Mouse (Mus musculus) embryonic facial prominence, embryonic 14.5 days (tissue): ENCODE data around the gene Cadps. TPM values are rescaled to one million over a fixed set of nuclear protein-coding genes. Genes with fewer than 3 reads are reported as not detected.
A peak's percentile ranks its signal among the peaks of the same experiment; 100 is the strongest.

Source experiments
- ATAC-seq: fragments of 200-750 bp; cut with Nextera tagmentation; 2 replicates; pipeline ENCODE4 v1.8.0; 2017; ENCODE audit warnings: low read depth, moderate number of reproducible peaks, moderate TSS enrichment
- DNase-seq: peaks from one replicate; pipeline ENCODE4 v3.0.0-alpha.2; 2015; ENCODE audit warnings: low spot score
- H3K27ac ChIP-seq: fragments of 300-500 bp; sonication (generic); replicated peaks from 2 replicates; pipeline ENCODE4 v1.5.1; 2014; ENCODE audit warnings: low read depth, mild to moderate bottlenecking, low read length, moderate library complexity
- H3K27me3 ChIP-seq: fragments of 300-500 bp; sonication (generic); replicated peaks from 2 replicates; pipeline ENCODE4 v1.6.1; 2014; ENCODE audit warnings: low read length; ENCODE audit not compliant: control insufficient read depth, insufficient read depth
- H3K36me3 ChIP-seq: fragments of 300-500 bp; sonication (generic); 2 replicates; pipeline ENCODE4 v1.6.1; 2014; ENCODE audit warnings: low read length, mixed read lengths; ENCODE audit not compliant: control insufficient read depth, insufficient read depth
- H3K4me1 ChIP-seq: fragments of 300-500 bp; sonication (generic); 2 replicates; pipeline ENCODE4 v1.6.1; 2014; ENCODE audit warnings: antibody characterized with exemption, low read length; ENCODE audit not compliant: control insufficient read depth, insufficient read depth
- H3K4me2 ChIP-seq: fragments of 300-500 bp; sonication (generic); 2 replicates; pipeline ENCODE4 v1.6.1; 2014; ENCODE audit warnings: low read depth, mild to moderate bottlenecking, low read length, moderate library complexity, mixed read lengths
- H3K4me3 ChIP-seq: fragments of 300-500 bp; sonication (generic); 2 replicates; pipeline ENCODE4 v1.5.1; 2014; ENCODE audit warnings: low read depth, mild to moderate bottlenecking, low read length
- H3K9ac ChIP-seq: fragments of 300-500 bp; sonication (generic); 2 replicates; pipeline ENCODE4 v1.6.1; 2014; ENCODE audit warnings: low read depth, mild to moderate bottlenecking, low read length, moderate library complexity, mixed read lengths
- H3K9me3 ChIP-seq: fragments of 300-500 bp; sonication (generic); 2 replicates; pipeline ENCODE4 v1.6.1; 2016; ENCODE audit warnings: low read length; ENCODE audit not compliant: control insufficient read depth
- WGBS: fragments of 180-500 bp; shearing (Covaris S2); extraction: QIAGEN DNeasy Blood & Tissue Kit; methylation state at CpG from one replicate; pipeline ENCODE4 v1.1.7; 2014; 5-methylcytosine and 5-hydroxymethylcytosine counted together
- polyA plus RNA-seq: library from polyadenylated mRNA; unstranded; fragments of >200 nt; fragmentation: Nextera tagmentation; extraction: Ambion mirVana; gene quantifications from 2 replicates; pipeline ENCODE4 v1.2.1, GENCODE M21; 2014

Gene Cadps
- polyA plus RNA-seq, 1 experiment from 2014 or later = 5.0 TPM

GRCm38 (mm10) chr14:12350271-12350916, 472.5 kb downstream of the Cadps start:
- H3K4me1 ChIP-seq = no peaks in the 10 kb centered on the region
- 8% methylated on average over 16 of the region's 16 CpGs for WGBS
- no peak overlapping the region for H3K9ac ChIP-seq
- no peak overlapping the region for H3K4me3 ChIP-seq
- H3K36me3 ChIP-seq = no peaks in the 10 kb centered on the region
- DNase-seq (no peak), ATAC-seq (no peak)
- H3K4me2 ChIP-seq = no peak overlapping the region
- no peaks in the 10 kb centered on the region for H3K9me3 ChIP-seq
- H3K27me3 ChIP-seq = peaks cover 97% of the 10 kb centered on the region
- no peak overlapping the region for H3K27ac ChIP-seq

GRCm38 (mm10) chr14:12349334-12350090, 473.4 kb downstream of the Cadps start:
- ATAC-seq = no peak
- Histone ChIP-seq H3K9me3 (no peaks in the 10 kb centered on the region), H3K27me3 (peaks cover 100% of the 10 kb centered on the region), H3K27ac (no peak overlapping the region), H3K4me3 (no peak overlapping the region), H3K4me2 (no peak overlapping the region), H3K4me1 (no peaks in the 10 kb centered on the region), H3K36me3 (no peaks in the 10 kb centered on the region), H3K9ac (no peak overlapping the region)
- no peak for DNase-seq
- WGBS = 8% methylated on average over 15 of the region's 15 CpGs

GRCm38 (mm10) chr14:12348089-12348488, 474.8 kb downstream of the Cadps start, which contains the start of gene Fezf2:
Fezf2 (minus strand) TSS chr14:12348189.
- no peaks in the 10 kb centered on the region for H3K36me3 ChIP-seq
- no peak within 1 kb of the TSS for H3K9ac ChIP-seq
- 3% methylated on average over 2 of the region's 2 CpGs for WGBS
- no peak within 1 kb of the TSS for H3K27ac ChIP-seq
- no peaks in the 10 kb centered on the region for H3K9me3 ChIP-seq
- peak within 1 kb of the TSS; percentile 45; the same call in 1 of the 2 replicates for H3K4me2 ChIP-seq
- H3K4me3 ChIP-seq = peak within 1 kb of the TSS; percentile 23; the same call in 1 of the 2 replicates
- H3K4me1 ChIP-seq = no peaks in the 10 kb centered on the region
- H3K27me3 ChIP-seq = peaks cover 100% of the 10 kb centered on the region
- ATAC-seq (no peak), DNase-seq (no peak)

- H3K9me3 ChIP-seq = no peaks in the 10 kb centered on the region
Measured at GRCm38 (mm10) chr14:12346865-12347600, 475.8 kb downstream of the Cadps start.

GRCm38 (mm10) chr14:12346011-12346864, 476.6 kb downstream of the Cadps start:
- Histone ChIP-seq H3K4me1 (no peaks in the 10 kb centered on the region), H3K27me3 (peaks cover 100% of the 10 kb centered on the region), H3K9ac (no peak overlapping the region), H3K36me3 (no peaks in the 10 kb centered on the region), H3K4me2 (peak overlapping the region; percentile 45), H3K27ac (no peak overlapping the region), H3K9me3 (no peaks in the 10 kb centered on the region), H3K4me3 (peak overlapping the region; percentile 23)
- DNase-seq (no peak), ATAC-seq (no peak)
- WGBS = under 1% methylated on average over 41 of the region's 50 CpGs

More at GRCm38 (mm10) chr14:12346865-12347600, 475.8 kb downstream of the Cadps start:
- no peaks in the 10 kb centered on the region for H3K4me1 ChIP-seq
- no peak overlapping the region for H3K9ac ChIP-seq
- H3K4me3 ChIP-seq = peak overlapping the region; percentile 23
- DNase-seq (no peak), ATAC-seq (no peak)
- peak overlapping the region; percentile 45 for H3K4me2 ChIP-seq
- H3K27me3 ChIP-seq = peaks cover 100% of the 10 kb centered on the region
- H3K36me3 ChIP-seq = no peaks in the 10 kb centered on the region
- H3K27ac ChIP-seq = no peak overlapping the region
- WGBS = under 1% methylated on average over 26 of the region's 26 CpGs

- Histone ChIP-seq H3K27me3 (peaks cover 100% of the 10 kb centered on the region), H3K27ac (no peak overlapping the region), H3K9ac (no peak overlapping the region), H3K4me3 (peak overlapping the region; percentile 23), H3K36me3 (no peaks in the 10 kb centered on the region), H3K4me2 (peak overlapping the region; percentile 45), H3K4me1 (no peaks in the 10 kb centered on the region), H3K9me3 (no peaks in the 10 kb centered on the region)
- WGBS = under 1% methylated on average over 40 of the region's 40 CpGs
- DNase-seq (no peak), ATAC-seq (no peak)
Measured at GRCm38 (mm10) chr14:12345241-12345921, 477.5 kb downstream of the Cadps start.

GRCm38 (mm10) chr14:12344746-12345240, 478.1 kb downstream of the Cadps start:
- Histone ChIP-seq H3K27me3 (peaks cover 100% of the 10 kb centered on the region), H3K4me2 (peak overlapping the region; percentile 43), H3K4me3 (peak overlapping the region; percentile 23), H3K36me3 (no peaks in the 10 kb centered on the region), H3K27ac (no peak overlapping the region), H3K9me3 (no peaks in the 10 kb centered on the region), H3K4me1 (no peaks in the 10 kb centered on the region), H3K9ac (no peak overlapping the region)
- 0 out of 2 replicates have a peak, but pooled peaks have one; percentile 31 for ATAC-seq
- DNase-seq = no peak
- 0% methylated on average over 20 of the region's 39 CpGs for WGBS
